Mouse (Mus musculus) lung, postnatal 0 days (tissue): ENCODE measurements around the gene Lgr6.

Source experiments
- CTCF ChIP-seq: IDR thresholded peaks from 2 replicates; pipeline ENCODE4 v1.5.1; 2016; ENCODE audit warnings: antibody characterized with exemption, mild to moderate bottlenecking
- EP300 ChIP-seq: IDR thresholded peaks from 2 replicates; pipeline ENCODE4 v1.6.1; 2016; ENCODE audit warnings: antibody characterized with exemption, mild to moderate bottlenecking, control low read depth

DNA sequence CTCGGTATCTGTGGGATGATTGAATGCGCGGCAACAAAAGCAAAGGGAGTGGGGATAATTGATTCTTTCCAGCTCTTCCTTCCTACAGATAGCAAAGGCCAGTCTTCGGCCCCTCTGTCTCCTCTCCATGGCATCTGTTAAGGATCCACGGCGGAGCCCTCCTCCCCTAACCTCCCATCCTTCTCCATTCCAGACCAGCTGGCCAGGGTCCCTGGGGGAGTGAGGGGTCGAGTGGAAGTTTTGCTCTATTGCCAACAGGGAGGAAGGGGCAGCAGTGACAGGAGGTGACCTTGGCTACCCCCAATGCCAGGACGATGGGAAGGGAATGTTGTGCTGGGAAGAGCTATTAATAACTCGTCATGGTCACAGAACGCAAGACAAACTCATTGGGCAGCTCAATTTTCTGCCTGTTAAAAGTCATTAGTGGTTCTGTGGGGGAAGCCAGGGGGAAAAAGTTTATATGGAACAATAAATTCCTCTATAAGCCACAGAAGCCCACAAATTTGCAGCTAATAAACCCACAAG is 90.1 kb downstream of the Lgr6 start:
- no peak for TF ChIP-seq CTCF
- no peak for TF ChIP-seq EP300
